Mouse (Mus musculus) C2C12 (cell line): ENCODE data around the gene Gdap1l1. TPM values are rescaled to one million over a fixed set of nuclear protein-coding genes. Genes with fewer than 3 reads are reported as not detected.

Experiments used
- H3K27me3 ChIP-seq: one replicate; pipeline ENCODE4 v1.6.1; 2011; ENCODE audit not compliant: control insufficient read depth, insufficient read depth, insufficient read length
- H3K36me3 ChIP-seq: one replicate; pipeline ENCODE4 v1.6.1; 2011; ENCODE audit not compliant: control insufficient read depth, insufficient read depth
- H3K4me3 ChIP-seq: one replicate; pipeline ENCODE4 v1.5.1; 2011; ENCODE audit warnings: mild to moderate bottlenecking, control low read depth; ENCODE audit not compliant: poor library complexity, insufficient read depth, severe bottlenecking
- H3K79me2 ChIP-seq: one replicate; pipeline ENCODE4 v1.6.1; 2011; ENCODE audit not compliant: control insufficient read depth, insufficient read depth
- H3K79me3 ChIP-seq: one replicate; pipeline ENCODE4 v1.6.1; 2011; ENCODE audit warnings: low read depth, control low read depth
- H3ac ChIP-seq: one replicate; pipeline ENCODE3; 2011; ENCODE audit warnings: low read depth; ENCODE audit not compliant: control insufficient read depth, insufficient read length
- CEBPB ChIP-seq: IDR thresholded peaks from one replicate; pipeline ENCODE4 v1.6.1; 2011; ENCODE audit warnings: low read depth, mild to moderate bottlenecking, control low read depth, moderate library complexity
- CTCF ChIP-seq: IDR thresholded peaks from one replicate; pipeline ENCODE4 v1.5.1; 2011; ENCODE audit not compliant: control insufficient read depth, insufficient read depth, insufficient read length
- FOSL1 ChIP-seq: IDR thresholded peaks from one replicate; pipeline ENCODE4 v1.8.0; 2011; ENCODE audit warnings: mild to moderate bottlenecking, low read length; ENCODE audit not compliant: poor library complexity, insufficient read depth, severe bottlenecking
- MAX ChIP-seq: IDR thresholded peaks from one replicate; pipeline ENCODE4 v1.6.1; 2011; ENCODE audit warnings: mild to moderate bottlenecking, control low read depth
- MYOD1 ChIP-seq: IDR thresholded peaks from one replicate; pipeline ENCODE4 v1.6.1; 2011; ENCODE audit warnings: low read depth; ENCODE audit not compliant: control insufficient read depth, insufficient read length
- MYOG ChIP-seq: IDR thresholded peaks from one replicate; pipeline ENCODE4 v1.6.1; 2011; ENCODE audit not compliant: control insufficient read depth, insufficient read length; ENCODE audit errors: extremely low read depth
- USF1 ChIP-seq: IDR thresholded peaks from one replicate; pipeline ENCODE4 v1.6.1; 2011; ENCODE audit warnings: low read depth, mild to moderate bottlenecking, control low read depth, moderate library complexity
- polyA plus RNA-seq: library from polyadenylated mRNA; unstranded; fragments of >200 nt; fragmentation: generic; extraction: Trizol; gene quantifications from one replicate; pipeline ENCODE4 v1.2.1, GENCODE M21; 2012; ENCODE audit warnings: missing spikeins

Gdap1l1 gene
- polyA plus RNA-seq, 1 experiment = 0.19 TPM

DNA sequence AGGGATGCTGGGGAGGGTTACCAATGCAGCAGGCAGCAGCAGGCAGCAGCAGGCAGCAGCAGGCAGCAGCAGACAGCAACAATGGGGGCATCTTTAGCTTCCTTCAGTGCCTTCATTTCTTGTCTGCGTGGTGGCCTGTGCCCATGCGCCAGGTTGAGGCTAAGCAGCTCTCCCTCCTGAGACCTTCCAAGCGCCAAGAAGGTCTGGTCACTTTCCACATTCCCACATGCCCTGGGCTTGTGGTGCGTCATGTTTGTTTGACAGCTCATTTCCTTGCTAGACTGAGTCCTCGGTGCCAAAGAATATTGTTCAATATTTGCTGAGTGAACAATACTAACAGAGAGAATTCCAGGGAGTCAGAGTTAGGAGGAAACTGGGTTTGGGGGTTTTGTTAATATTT lies 55.7 kb downstream of the Gdap1l1 start:
- Histone ChIP-seq H3K79me3 (no peaks in the 10 kb centered on the region), H3ac (no peak overlapping the region), H3K36me3 (no peaks in the 10 kb centered on the region), H3K27me3 (peaks cover 41% of the 10 kb centered on the region), H3K79me2 (no peaks in the 10 kb centered on the region), H3K4me3 (no peak overlapping the region)
- peak; percentile 27 for TF ChIP-seq MAX
- no peak for TF ChIP-seq CTCF

GRCm38 (mm10) chr2:163494456-163494855 lies 56.2 kb downstream of the Gdap1l1 start:
- TF ChIP-seq MYOG (no peak), FOSL1 (no peak), USF1 (no peak), CTCF (no peak), MAX (no peak), CEBPB (no peak), MYOD1 (no peak)
- H3K79me2 ChIP-seq = no peaks in the 10 kb centered on the region
- H3K36me3 ChIP-seq = no peaks in the 10 kb centered on the region
- H3K79me3 ChIP-seq = no peaks in the 10 kb centered on the region
- no peak overlapping the region for H3K4me3 ChIP-seq
- peaks cover 42% of the 10 kb centered on the region for H3K27me3 ChIP-seq
- H3ac ChIP-seq = no peak overlapping the region

GRCm38 (mm10) chr2:163502219-163502618 lies 63.9 kb downstream of the Gdap1l1 start:
- no peaks in the 10 kb centered on the region for H3K79me3 ChIP-seq
- no peak for TF ChIP-seq MYOG
- TF ChIP-seq CEBPB = no peak
- no peak for TF ChIP-seq MAX
- TF ChIP-seq USF1 = no peak
- no peak for TF ChIP-seq CTCF
- TF ChIP-seq MYOD1 = no peak
- no peak for TF ChIP-seq FOSL1
- H3K4me3 ChIP-seq = no peak overlapping the region
- H3K27me3 ChIP-seq = peaks cover 56% of the 10 kb centered on the region
- no peaks in the 10 kb centered on the region for H3K36me3 ChIP-seq
- H3ac ChIP-seq = no peak overlapping the region
- no peaks in the 10 kb centered on the region for H3K79me2 ChIP-seq

- Histone ChIP-seq H3ac (no peak overlapping the region), H3K79me3 (no peaks in the 10 kb centered on the region), H3K36me3 (no peaks in the 10 kb centered on the region), H3K79me2 (no peaks in the 10 kb centered on the region), H3K27me3 (peaks cover 60% of the 10 kb centered on the region), H3K4me3 (no peak overlapping the region)
- TF ChIP-seq MAX = no peak
- no peak for TF ChIP-seq CTCF
- no peak for TF ChIP-seq MYOD1
- TF ChIP-seq USF1 = no peak
- TF ChIP-seq FOSL1 = no peak
Measured at GRCm38 (mm10) chr2:163503191-163503590, 64.9 kb downstream of the Gdap1l1 start.

Other genes with a start within 250 kb of the Gdap1l1 start
- gene Tox2, start 235.4 kb upstream of the Gdap1l1 start, polyA plus RNA-seq = 0.14 TPM
- 78.4 TPM for gene Jph2, start 40.5 kb upstream of the Gdap1l1 start, polyA plus RNA-seq
- gene Oser1, start 13.8 kb upstream of the Gdap1l1 start, polyA plus RNA-seq = 44.6 TPM
- 9.0 TPM for gene Fitm2, start 34.2 kb downstream of the Gdap1l1 start, polyA plus RNA-seq
- 0.32 TPM for gene R3hdml, start 53.8 kb downstream of the Gdap1l1 start, polyA plus RNA-seq
- not detected for gene Hnf4a, start 68.3 kb downstream of the Gdap1l1 start, polyA plus RNA-seq
- 15.1 TPM for gene Ttpal, start 163.8 kb downstream of the Gdap1l1 start, polyA plus RNA-seq
- gene Serinc3, start 206.7 kb downstream of the Gdap1l1 start, polyA plus RNA-seq = 29.4 TPM
- 254 TPM for gene Pkig, start 219.9 kb downstream of the Gdap1l1 start, polyA plus RNA-seq